Mouse (Mus musculus) heart, adult 2 months (tissue): ENCODE data around the gene Tsfm. TPM values are rescaled to one million over a fixed set of nuclear protein-coding genes. Genes with fewer than 3 reads are reported as not detected.

Experiments used
- DNase-seq, 2 experiments: peaks; one replicate each; pipeline ENCODE4 v3.0.0; 2021
- H3K27ac ChIP-seq: fragments of 200-600 bp; 2 replicates; pipeline ENCODE4 v1.8.1; 2022
- H3K27me3 ChIP-seq: fragments of 200-500 bp; 2 replicates; pipeline ENCODE4 v1.6.1; 2012; ENCODE audit warnings: mild to moderate bottlenecking, low read length, inconsistent platforms, mixed read lengths; ENCODE audit not compliant: control insufficient read depth, insufficient read depth
- H3K36me3 ChIP-seq: fragments of 200-500 bp; 2 replicates; pipeline ENCODE4 v1.6.1; 2012; ENCODE audit warnings: low read length, inconsistent platforms; ENCODE audit not compliant: control insufficient read depth, insufficient read depth
- H3K4me1 ChIP-seq: fragments of 200-500 bp; 2 replicates; pipeline ENCODE4 v1.6.1; 2011; ENCODE audit warnings: low read length; ENCODE audit not compliant: control insufficient read depth, insufficient read depth
- H3K4me3 ChIP-seq: fragments of 200-600 bp; 2 replicates; pipeline ENCODE4 v1.8.1; 2022
- H3K79me2 ChIP-seq: fragments of 200-500 bp; replicated peaks from 2 replicates; pipeline ENCODE4 v1.6.1; 2012; ENCODE audit warnings: mild to moderate bottlenecking, inconsistent platforms, low read length, moderate library complexity, mixed read lengths; ENCODE audit not compliant: control insufficient read depth, insufficient read depth
- H3K9ac ChIP-seq: fragments of 200-500 bp; 2 replicates; pipeline ENCODE4 v1.6.1; 2012; ENCODE audit warnings: low read depth, mild to moderate bottlenecking, control low read depth, inconsistent platforms, low read length, mixed read lengths
- CTCF ChIP-seq: fragments of 200-600 bp; IDR thresholded peaks from 2 replicates; pipeline ENCODE4 v1.8.1; 2022; ENCODE audit warnings: antibody characterized with exemption, mild to moderate bottlenecking, moderate library complexity
- EP300 ChIP-seq: fragments of 200-500 bp; IDR thresholded peaks from 2 replicates; pipeline ENCODE4 v1.6.1; 2011; ENCODE audit warnings: low read depth, low read length, control low read depth; ENCODE audit not compliant: insufficient read depth
- POLR2A ChIP-seq: fragments of 200-500 bp; IDR thresholded peaks from 2 replicates; pipeline ENCODE4 v1.6.1; 2011; ENCODE audit warnings: mild to moderate bottlenecking, low read depth, low read length, control low read depth; ENCODE audit not compliant: insufficient read depth
- WGBS: fragments of 180-500 bp; shearing (Covaris S2); methylation state at CpG from one replicate; pipeline ENCODE4 v1.1.7; 2018; 5-methylcytosine and 5-hydroxymethylcytosine counted together
- intact Hi-C: fragments of 180-260 bp; cut with DNase I; formaldehyde crosslinking; loops from one replicate; pipeline ENCODE4 v1.15.1; 2025
- microRNA-seq, 2 experiments: library from miRNA; unstranded; fragments of <30 nt; microRNA quantifications; one replicate each; pipeline ENCODE4 v1.2.0; 2021
- polyA plus RNA-seq: library from polyadenylated mRNA; depleted of rRNA; stranded (reverse); fragments of >200 nt; gene quantifications from 2 replicates; pipeline ENCODE4 v1.2.3, GENCODE M21; 2012; rRNA removed
- total RNA-seq, 2 experiments: library from RNA; stranded (reverse); gene quantifications; 2 replicates each; pipeline ENCODE4 v1.2.3; 2021

Gene Tsfm
- total and polyA plus RNA-seq, 3 experiments, result 40.0 to 58.7 (median 50.8) TPM

- TF ChIP-seq POLR2A (no peak), CTCF (no peak), EP300 (no peak)
- no peaks in the 10 kb centered on the region for H3K79me2 ChIP-seq
- H3K27me3 ChIP-seq, result no peaks in the 10 kb centered on the region
- peak overlapping the region; percentile 65 for H3K27ac ChIP-seq
- intact Hi-C loops, result no loop called here
- WGBS, result 64% methylated on average over 10 of the region's 10 CpGs
- peaks cover 5% of the 10 kb centered on the region for H3K4me1 ChIP-seq
- H3K4me3 ChIP-seq, result no peak overlapping the region
- H3K9ac ChIP-seq, result no peak overlapping the region
- peak; percentile 72 for DNase-seq
- H3K36me3 ChIP-seq, result no peaks in the 10 kb centered on the region
Observed at GRCm38 (mm10) chr10:126961757-126962156, 68.9 kb downstream of the Tsfm start.

Small RNA genes lying within 50 kb of the gene (microRNA-seq; reads per million reads assigned to microRNA genes)
- gene Mir26a-2 (100 to 458 reads per million in 2 experiments), gene Mir546 (0 reads per million in 2 experiments)

Other genes with a start within 250 kb of the Tsfm start
- 1 to 10 TPM; 4.9 to 5.5 TPM for gene Atp23, start 129.5 kb downstream of the Tsfm start, total RNA-seq
- gene Atp23, start 129.5 kb downstream of the Tsfm start, polyA plus RNA-seq, result 5.3 and 5.5 TPM in 2 replicates
- 100 to 1,000 TPM in 1 of 2 experiments, 10 to 100 TPM in 1; 82.2 to 108 TPM for gene Ctdsp2, start 52.1 kb downstream of the Tsfm start, total RNA-seq
- gene Ctdsp2, start 52.1 kb downstream of the Tsfm start, polyA plus RNA-seq, result 85.6 and 114 TPM in 2 replicates
- gene Avil, start 30.1 kb downstream of the Tsfm start, total RNA-seq, result under 1 TPM; 0.34 to 0.48 TPM
- 0.26 and 0.29 TPM in 2 replicates for gene Avil, start 30.1 kb downstream of the Tsfm start, polyA plus RNA-seq
- gene Mettl1, start 10.6 kb upstream of the Tsfm start, total RNA-seq, result 1 to 10 TPM; 6.3 to 7.0 TPM
- 12.3 and 16.0 TPM in 2 replicates for gene Mettl1, start 10.6 kb upstream of the Tsfm start, polyA plus RNA-seq
- not detected for gene Eef1akmt3, start 10.7 kb upstream of the Tsfm start, total RNA-seq
- gene Eef1akmt3, start 10.7 kb upstream of the Tsfm start, polyA plus RNA-seq, result 0.06 TPM in 2 replicates
- under 1 TPM in 1 of 2 experiments, not detected in 1; 0.10 TPM for gene Cyp27b1, start 17.4 kb upstream of the Tsfm start, total RNA-seq
- 0.12 and 0.35 TPM in 2 replicates for gene Cyp27b1, start 17.4 kb upstream of the Tsfm start, polyA plus RNA-seq
- 1 to 10 TPM; 2.8 to 3.1 TPM for gene March9, start 29.3 kb upstream of the Tsfm start, total RNA-seq
- 2.5 and 2.7 TPM in 2 replicates for gene March9, start 29.3 kb upstream of the Tsfm start, polyA plus RNA-seq
- gene Cdk4, start 32.7 kb upstream of the Tsfm start, total RNA-seq, result 10 to 100 TPM; 77.8 to 83.0 TPM
- 110 and 139 TPM in 2 replicates for gene Cdk4, start 32.7 kb upstream of the Tsfm start, polyA plus RNA-seq
- 10 to 100 TPM; 39.3 to 51.0 TPM for gene Tspan31, start 39.4 kb upstream of the Tsfm start, total RNA-seq
- 67.6 and 130 TPM in 2 replicates for gene Tspan31, start 39.4 kb upstream of the Tsfm start, polyA plus RNA-seq
- 1 to 10 TPM; 5.0 to 5.5 TPM for gene Agap2, start 44.4 kb upstream of the Tsfm start, total RNA-seq
- gene Agap2, start 44.4 kb upstream of the Tsfm start, polyA plus RNA-seq, result 2.9 and 4.8 TPM in 2 replicates
- gene Os9, start 90.3 kb upstream of the Tsfm start, total RNA-seq, result 10 to 100 TPM; 24.4 to 25.1 TPM
- gene Os9, start 90.3 kb upstream of the Tsfm start, polyA plus RNA-seq, result 25.6 and 26.4 TPM in 2 replicates
- gene B4galnt1, start 134.4 kb upstream of the Tsfm start, total RNA-seq, result 1 to 10 TPM; 1.8 to 2.0 TPM
- 4.0 and 9.5 TPM in 2 replicates for gene B4galnt1, start 134.4 kb upstream of the Tsfm start, polyA plus RNA-seq
- gene Slc26a10, start 149.8 kb upstream of the Tsfm start, total RNA-seq, result 10 to 100 TPM; 13.2 to 14.7 TPM
- 40.5 and 68.0 TPM in 2 replicates for gene Slc26a10, start 149.8 kb upstream of the Tsfm start, polyA plus RNA-seq
- gene Arhgef25, start 159.2 kb upstream of the Tsfm start, total RNA-seq, result 10 to 100 TPM in 1 of 2 experiments, 1 to 10 TPM in 1; 9.8 to 10.1 TPM
- 17.4 and 18.2 TPM in 2 replicates for gene Arhgef25, start 159.2 kb upstream of the Tsfm start, polyA plus RNA-seq
- 10 to 100 TPM; 23.7 to 24.2 TPM for gene Dtx3, start 164.9 kb upstream of the Tsfm start, total RNA-seq
- 92.6 and 102 TPM in 2 replicates for gene Dtx3, start 164.9 kb upstream of the Tsfm start, polyA plus RNA-seq
- 10 to 100 TPM; 25.7 to 28.8 TPM for gene Pip4k2c, start 180.7 kb upstream of the Tsfm start, total RNA-seq
- gene Pip4k2c, start 180.7 kb upstream of the Tsfm start, polyA plus RNA-seq, result 29.0 and 42.3 TPM in 2 replicates
- under 1 TPM; 0.34 to 0.45 TPM for gene Kif5a, start 232.5 kb upstream of the Tsfm start, total RNA-seq
- gene Kif5a, start 232.5 kb upstream of the Tsfm start, polyA plus RNA-seq, result 1.3 and 2.2 TPM in 2 replicates
- gene Dctn2, start 235.5 kb upstream of the Tsfm start, total RNA-seq, result 100 to 1,000 TPM; 123 to 135 TPM
- 139 and 167 TPM in 2 replicates for gene Dctn2, start 235.5 kb upstream of the Tsfm start, polyA plus RNA-seq